Mouse (Mus musculus): ENCODE results near the gene Vps37c. TPM values are rescaled to one million over a fixed set of nuclear protein-coding genes. Genes with fewer than 3 reads are reported as not detected.
A peak's percentile ranks its signal among the peaks of the same experiment; 100 is the strongest.

Gene Vps37c
- total and polyA plus RNA-seq, 3 experiments: 18.6 to 24.6 (median 20.7) TPM

GRCm38 (mm10) chr19:10702125-10702524 lies 13.6 kb downstream of the Vps37c start:
- 91% methylated on average over 8 of the region's 8 CpGs for WGBS
- DNase-seq: no peak
- Histone ChIP-seq H3K36me3 (ENCODE audit: control insufficient read depth, insufficient read depth, low read length) (no peaks in the 10 kb centered on the region; the same call in 1 of the 2 replicates), H3K27me3 (ENCODE audit: control insufficient read depth, insufficient read depth, low read length) (no peaks in the 10 kb centered on the region), H3K79me2 (replicated peaks; ENCODE audit: control insufficient read depth, insufficient read depth, low read length) (peaks cover 4% of the 10 kb centered on the region; the same call in 1 of the 2 replicates), H3K4me1 (ENCODE audit: control insufficient read depth, insufficient read depth, low read length) (peaks cover 36% of the 10 kb centered on the region), H3K9ac (ENCODE audit: low read depth, low read length) (no peak overlapping the region), H3K27ac (no peak overlapping the region), H3K4me3 (no peak overlapping the region)
- TF ChIP-seq CTCF (IDR thresholded peaks at IDR 0.05) (no peak), EP300 (IDR thresholded peaks at IDR 0.05; ENCODE audit: insufficient read depth, low read depth, low read length) (no peak), POLR2A (IDR thresholded peaks at IDR 0.05; ENCODE audit: insufficient read depth, low read depth, low read length) (no peak)
- intact Hi-C loops (cut with DNase I): no loop called here

DNA sequence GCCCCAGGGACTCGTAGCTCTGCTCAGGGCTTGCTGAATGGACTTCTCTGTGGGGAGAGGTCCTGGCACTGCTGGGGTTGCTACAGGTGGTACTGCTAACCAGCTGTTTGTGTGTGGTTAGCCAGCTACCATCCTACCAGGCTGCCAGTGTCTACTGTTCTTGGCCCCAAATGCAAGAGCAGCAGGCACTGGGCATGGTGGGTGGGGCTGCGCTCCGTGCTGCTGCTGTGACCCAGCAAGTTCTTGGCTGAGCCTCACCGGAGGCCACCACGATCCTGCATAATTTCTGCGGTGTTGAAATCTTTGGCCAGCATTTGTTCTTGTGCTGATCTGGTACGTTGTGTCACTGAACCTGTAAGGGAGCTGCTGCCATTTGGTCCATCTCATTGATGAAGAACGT lies 14.9 kb downstream of the Vps37c start:
- H3K4me1 ChIP-seq (ENCODE audit: control insufficient read depth, insufficient read depth, low read length): peaks cover 29% of the 10 kb centered on the region
- no peak overlapping the region for H3K27ac ChIP-seq
- intact Hi-C loops (cut with DNase I): no loop called here
- 61% methylated on average over 8 of the region's 8 CpGs for WGBS
- peak in 1 of 2 experiments; percentile 33 for DNase-seq
- no peak overlapping the region for H3K4me3 ChIP-seq
- H3K9ac ChIP-seq (ENCODE audit: low read depth, low read length): no peak overlapping the region
- TF ChIP-seq EP300 (IDR thresholded peaks at IDR 0.05; ENCODE audit: insufficient read depth, low read depth, low read length) (no peak), CTCF (IDR thresholded peaks at IDR 0.05) (no peak), POLR2A (IDR thresholded peaks at IDR 0.05; ENCODE audit: insufficient read depth, low read depth, low read length) (no peak)
- peaks cover 4% of the 10 kb centered on the region; the same call in 1 of the 2 replicates for H3K79me2 ChIP-seq (replicated peaks; ENCODE audit: control insufficient read depth, insufficient read depth, low read length)
- no peaks in the 10 kb centered on the region; the same call in 1 of the 2 replicates for H3K36me3 ChIP-seq (ENCODE audit: control insufficient read depth, insufficient read depth, low read length)
- no peaks in the 10 kb centered on the region for H3K27me3 ChIP-seq (ENCODE audit: control insufficient read depth, insufficient read depth, low read length)

- intact Hi-C loops (cut with DNase I): no loop called here
- no peak overlapping the region for H3K27ac ChIP-seq
- H3K9ac ChIP-seq (ENCODE audit: low read depth, low read length): no peak overlapping the region
- H3K79me2 ChIP-seq (replicated peaks; ENCODE audit: control insufficient read depth, insufficient read depth, low read length): 0 out of 2 replicates have a peak, but pooled peaks cover 2% of the 10 kb centered on the region
- no peak overlapping the region for H3K4me3 ChIP-seq
- peaks cover 9% of the 10 kb centered on the region for H3K4me1 ChIP-seq (ENCODE audit: control insufficient read depth, insufficient read depth, low read length)
- DNase-seq: no peak
- TF ChIP-seq CTCF (IDR thresholded peaks at IDR 0.05) (no peak), EP300 (IDR thresholded peaks at IDR 0.05; ENCODE audit: insufficient read depth, low read depth, low read length) (no peak), POLR2A (IDR thresholded peaks at IDR 0.05; ENCODE audit: insufficient read depth, low read depth, low read length) (no peak)
- H3K36me3 ChIP-seq (ENCODE audit: control insufficient read depth, insufficient read depth, low read length): no peaks in the 10 kb centered on the region
- H3K27me3 ChIP-seq (ENCODE audit: control insufficient read depth, insufficient read depth, low read length): no peaks in the 10 kb centered on the region
- 72% methylated on average over 13 of the region's 13 CpGs for WGBS
Observed at GRCm38 (mm10) chr19:10707087-10707875, 18.7 kb downstream of the Vps37c start.

GRCm38 (mm10) chr19:10707881-10708280 lies 19.3 kb downstream of the Vps37c start:
- TF ChIP-seq CTCF (IDR thresholded peaks at IDR 0.05) (no peak), POLR2A (IDR thresholded peaks at IDR 0.05; ENCODE audit: insufficient read depth, low read depth, low read length) (no peak), EP300 (IDR thresholded peaks at IDR 0.05; ENCODE audit: insufficient read depth, low read depth, low read length) (no peak)
- DNase-seq: no peak
- H3K9ac ChIP-seq (ENCODE audit: low read depth, low read length): no peak overlapping the region
- 0 out of 2 replicates have a peak, but pooled peaks cover 2% of the 10 kb centered on the region for H3K79me2 ChIP-seq (replicated peaks; ENCODE audit: control insufficient read depth, insufficient read depth, low read length)
- no peaks in the 10 kb centered on the region for H3K27me3 ChIP-seq (ENCODE audit: control insufficient read depth, insufficient read depth, low read length)
- peaks cover 4% of the 10 kb centered on the region; the same call in 1 of the 2 replicates for H3K4me1 ChIP-seq (ENCODE audit: control insufficient read depth, insufficient read depth, low read length)
- intact Hi-C loops (cut with DNase I): loop anchor here (2.0 kb wide), 1 partner anchor 251 kb away; no protein-coding TSS in a partner anchor
- no peak overlapping the region for H3K27ac ChIP-seq
- H3K36me3 ChIP-seq (ENCODE audit: control insufficient read depth, insufficient read depth, low read length): no peaks in the 10 kb centered on the region
- no peak overlapping the region for H3K4me3 ChIP-seq
- 89% methylated on average over 1 of the region's 1 CpGs for WGBS

GRCm38 (mm10) chr19:10708900-10709299 lies 20.4 kb downstream of the Vps37c start:
- WGBS: 64% methylated on average over 6 of the region's 6 CpGs
- intact Hi-C loops (cut with DNase I): loop anchor here (1.0 to 2.0 kb wide), 3 partner anchors 31 to 250 kb away; partner anchors contain the start of gene Pga5
- peaks cover 4% of the 10 kb centered on the region; the same call in 1 of the 2 replicates for H3K4me1 ChIP-seq (ENCODE audit: control insufficient read depth, insufficient read depth, low read length)
- no peak overlapping the region for H3K4me3 ChIP-seq
- no peak for DNase-seq
- no peaks in the 10 kb centered on the region for H3K27me3 ChIP-seq (ENCODE audit: control insufficient read depth, insufficient read depth, low read length)
- H3K27ac ChIP-seq: peak overlapping the region; percentile 47
- H3K36me3 ChIP-seq (ENCODE audit: control insufficient read depth, insufficient read depth, low read length): no peaks in the 10 kb centered on the region
- 0 out of 2 replicates have a peak, but pooled peaks cover 2% of the 10 kb centered on the region for H3K79me2 ChIP-seq (replicated peaks; ENCODE audit: control insufficient read depth, insufficient read depth, low read length)
- no peak for TF ChIP-seq EP300 (IDR thresholded peaks at IDR 0.05; ENCODE audit: insufficient read depth, low read depth, low read length)
- no peak for TF ChIP-seq POLR2A (IDR thresholded peaks at IDR 0.05; ENCODE audit: insufficient read depth, low read depth, low read length)
- TF ChIP-seq CTCF (IDR thresholded peaks at IDR 0.05): no peak
- H3K9ac ChIP-seq (ENCODE audit: low read depth, low read length): no peak overlapping the region
